Mouse (Mus musculus) embryonic facial prominence, embryonic 13.5 days (tissue): ENCODE measurements around the gene Prcc. TPM values are rescaled to one million over a fixed set of nuclear protein-coding genes. Genes with fewer than 3 reads are reported as not detected.

Experiments used
- ATAC-seq: fragments of 200-750 bp; cut with Nextera tagmentation; 2 replicates; pipeline ENCODE4 v1.8.0; 2017; ENCODE audit warnings: low read depth; ENCODE audit not compliant: insufficient number of reproducible peaks, insufficient read depth, low FRiP score, low TSS enrichment
- H3K27ac ChIP-seq: fragments of 300-500 bp; sonication (generic); 2 replicates; pipeline ENCODE4 v1.5.1; 2015; ENCODE audit warnings: moderate library complexity, mild to moderate bottlenecking, inconsistent platforms
- H3K27me3 ChIP-seq: fragments of 300-500 bp; sonication (generic); 2 replicates; pipeline ENCODE4 v1.6.1; 2015; ENCODE audit warnings: mild to moderate bottlenecking, inconsistent platforms
- H3K36me3 ChIP-seq: fragments of 300-500 bp; sonication (generic); 2 replicates; pipeline ENCODE4 v1.6.1; 2015; ENCODE audit warnings: mild to moderate bottlenecking, inconsistent platforms
- H3K4me1 ChIP-seq: fragments of 300-500 bp; sonication (generic); 2 replicates; pipeline ENCODE4 v1.6.1; 2015; ENCODE audit warnings: inconsistent platforms
- H3K4me2 ChIP-seq: fragments of 300-500 bp; sonication (generic); 2 replicates; pipeline ENCODE4 v1.6.1; 2015; ENCODE audit warnings: moderate library complexity, mild to moderate bottlenecking, inconsistent platforms
- H3K4me3 ChIP-seq: fragments of 300-500 bp; sonication (generic); 2 replicates; pipeline ENCODE4 v1.5.1; 2015; ENCODE audit warnings: mild to moderate bottlenecking, inconsistent platforms
- H3K9ac ChIP-seq: fragments of 300-500 bp; sonication (generic); 2 replicates; pipeline ENCODE4 v1.6.1; 2015; ENCODE audit warnings: mild to moderate bottlenecking, inconsistent platforms
- H3K9me3 ChIP-seq: fragments of 300-500 bp; sonication (generic); 2 replicates; pipeline ENCODE4 v1.6.1; 2016; ENCODE audit warnings: inconsistent platforms
- WGBS: fragments of 180-500 bp; shearing (Covaris S2); methylation state at CpG from one replicate; pipeline ENCODE4 v1.1.7; 2015; ENCODE audit warnings: mixed read lengths; 5-methylcytosine and 5-hydroxymethylcytosine counted together
- polyA plus RNA-seq: library from polyadenylated mRNA; unstranded; fragments of >200 nt; fragmentation: Nextera tagmentation; extraction: Ambion mirVana; gene quantifications from 2 replicates; pipeline ENCODE4 v1.2.1, GENCODE M21; 2015

The Prcc gene
- polyA plus RNA-seq = 14.4 and 17.7 TPM in 2 replicates

DNA sequence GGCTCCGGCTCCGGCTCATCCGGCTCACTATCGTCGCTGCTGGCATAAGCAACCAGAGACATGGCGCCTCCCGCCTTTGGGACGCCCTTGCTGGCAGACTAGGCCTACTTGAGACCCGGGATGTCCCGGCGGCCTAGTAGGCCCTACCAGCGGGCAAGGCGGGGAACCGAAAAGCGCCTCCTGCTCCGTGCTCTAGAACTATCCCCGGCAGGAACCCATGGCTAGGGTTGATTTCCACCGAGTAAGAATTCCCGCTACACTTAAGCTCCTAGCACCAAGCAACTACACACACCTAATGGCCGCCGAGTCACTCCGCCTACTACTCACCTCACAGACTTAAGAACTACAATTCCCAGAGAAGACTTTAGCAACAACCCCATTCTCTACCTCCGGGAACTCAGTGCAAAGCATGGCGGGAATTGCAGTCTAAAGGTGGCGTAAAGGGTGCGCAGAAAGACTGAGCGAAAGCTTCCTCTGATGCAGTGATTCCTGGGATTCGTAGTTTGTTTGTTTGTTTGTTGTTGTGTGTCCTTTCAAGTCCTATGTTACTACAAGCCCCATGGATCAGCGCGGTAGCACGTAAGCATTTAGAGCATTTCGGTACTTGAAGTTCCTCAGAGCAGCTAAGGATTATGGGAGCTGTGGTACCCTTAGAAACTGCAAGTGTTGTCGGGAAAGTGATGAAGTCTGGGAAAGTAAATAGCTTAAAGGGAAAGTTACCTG is at the start of gene Prcc:
TSS of gene Prcc (minus strand) at position 328 of the 723 bp plus-strand sequence.
- Histone ChIP-seq H3K9ac (peak within 1 kb of the TSS; percentile 97), H3K4me1 (peaks cover 22% of the 10 kb centered on the region), H3K27me3 (no peaks in the 10 kb centered on the region), H3K36me3 (peaks cover 7% of the 10 kb centered on the region), H3K4me3 (peak within 1 kb of the TSS; percentile 99), H3K9me3 (no peaks in the 10 kb centered on the region), H3K27ac (peak within 1 kb of the TSS; percentile 90), H3K4me2 (peak within 1 kb of the TSS; percentile 93)
- ATAC-seq = peak; percentile 95
- under 1% methylated on average over 33 of the region's 33 CpGs for WGBS

DNA sequence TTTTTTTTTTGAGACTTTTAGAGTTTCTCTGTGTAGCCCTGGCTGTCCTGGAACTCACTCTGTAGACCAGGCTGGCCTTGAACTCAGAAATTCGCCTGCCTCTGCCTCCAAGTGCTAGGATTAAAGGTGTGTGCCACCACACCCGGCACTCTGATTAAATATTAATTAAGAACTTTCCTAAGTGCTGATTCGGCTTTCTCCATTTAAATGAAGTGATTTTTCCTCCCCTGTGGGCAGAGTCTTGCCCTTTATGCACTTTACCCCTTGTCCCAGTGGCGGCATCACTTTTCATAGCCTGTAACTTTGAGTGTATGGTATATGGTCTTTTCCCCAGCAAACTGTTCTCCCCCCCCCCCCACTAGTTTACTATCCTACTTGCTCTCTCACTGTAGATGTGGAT is 49.8 kb upstream of the Prcc start:
- H3K9ac ChIP-seq = no peak overlapping the region
- ATAC-seq = no peak
- H3K4me2 ChIP-seq = no peak overlapping the region
- peaks cover 32% of the 10 kb centered on the region for H3K4me1 ChIP-seq
- H3K9me3 ChIP-seq = no peaks in the 10 kb centered on the region
- H3K36me3 ChIP-seq = peaks cover 78% of the 10 kb centered on the region
- no peak overlapping the region for H3K4me3 ChIP-seq
- WGBS = 87% methylated on average over 4 of the region's 4 CpGs
- no peaks in the 10 kb centered on the region for H3K27me3 ChIP-seq
- H3K27ac ChIP-seq = no peak overlapping the region

DNA sequence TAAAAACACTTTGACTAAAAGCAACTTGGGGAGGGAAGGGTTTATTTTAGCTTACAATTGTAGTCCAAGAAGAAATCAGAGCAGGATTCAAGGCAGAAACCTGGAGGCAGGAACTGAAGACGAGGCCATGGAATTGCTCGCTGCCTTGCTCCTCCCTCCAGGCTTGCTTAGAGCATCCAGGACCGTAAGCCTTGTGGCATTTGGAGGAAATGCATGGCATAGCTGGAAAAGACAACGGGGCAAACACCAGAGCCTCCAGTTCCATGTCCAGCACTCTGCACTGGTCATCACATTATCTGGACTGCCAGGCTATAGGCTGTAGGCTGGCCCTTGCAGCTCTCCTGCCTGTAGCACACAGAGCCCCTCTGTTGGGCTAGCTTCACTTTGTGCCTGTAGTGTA is 49.1 kb upstream of the Prcc start:
- H3K9ac ChIP-seq = 0 out of 2 replicates have a peak overlapping the region, but pooled peaks have one; percentile 22
- H3K4me3 ChIP-seq = no peak overlapping the region
- H3K4me1 ChIP-seq = peaks cover 32% of the 10 kb centered on the region
- WGBS = 65% methylated on average over 4 of the region's 4 CpGs
- peaks cover 71% of the 10 kb centered on the region for H3K36me3 ChIP-seq
- no peaks in the 10 kb centered on the region for H3K27me3 ChIP-seq
- no peaks in the 10 kb centered on the region for H3K9me3 ChIP-seq
- no peak overlapping the region for H3K4me2 ChIP-seq
- H3K27ac ChIP-seq = no peak overlapping the region
- no peak for ATAC-seq

DNA sequence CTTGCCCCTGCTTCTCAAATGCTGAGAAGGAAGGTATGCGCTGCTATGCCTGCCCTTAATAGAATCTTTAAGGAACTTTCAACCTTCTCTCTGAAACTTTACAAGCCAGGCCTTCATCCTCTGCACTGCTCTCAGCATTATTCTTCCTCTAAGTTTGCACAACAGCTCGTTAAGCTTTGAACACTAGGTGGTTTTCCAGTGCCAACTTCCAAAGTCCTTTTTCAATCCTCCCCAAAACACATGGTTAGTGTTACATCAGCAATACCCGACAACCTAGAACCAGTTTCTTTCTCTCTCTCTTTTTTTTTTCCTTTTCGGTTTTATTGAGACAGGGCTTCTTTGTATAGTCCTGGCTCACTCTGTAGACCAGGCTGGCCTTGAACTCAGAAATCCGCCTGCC is 48.6 kb upstream of the Prcc start:
- 82% methylated on average over 5 of the region's 5 CpGs for WGBS
- peaks cover 36% of the 10 kb centered on the region for H3K4me1 ChIP-seq
- H3K4me2 ChIP-seq = no peak overlapping the region
- peaks cover 66% of the 10 kb centered on the region for H3K36me3 ChIP-seq
- H3K9me3 ChIP-seq = no peaks in the 10 kb centered on the region
- no peak overlapping the region for H3K9ac ChIP-seq
- no peak for ATAC-seq
- no peak overlapping the region for H3K27ac ChIP-seq
- H3K27me3 ChIP-seq = no peaks in the 10 kb centered on the region
- H3K4me3 ChIP-seq = no peak overlapping the region

DNA sequence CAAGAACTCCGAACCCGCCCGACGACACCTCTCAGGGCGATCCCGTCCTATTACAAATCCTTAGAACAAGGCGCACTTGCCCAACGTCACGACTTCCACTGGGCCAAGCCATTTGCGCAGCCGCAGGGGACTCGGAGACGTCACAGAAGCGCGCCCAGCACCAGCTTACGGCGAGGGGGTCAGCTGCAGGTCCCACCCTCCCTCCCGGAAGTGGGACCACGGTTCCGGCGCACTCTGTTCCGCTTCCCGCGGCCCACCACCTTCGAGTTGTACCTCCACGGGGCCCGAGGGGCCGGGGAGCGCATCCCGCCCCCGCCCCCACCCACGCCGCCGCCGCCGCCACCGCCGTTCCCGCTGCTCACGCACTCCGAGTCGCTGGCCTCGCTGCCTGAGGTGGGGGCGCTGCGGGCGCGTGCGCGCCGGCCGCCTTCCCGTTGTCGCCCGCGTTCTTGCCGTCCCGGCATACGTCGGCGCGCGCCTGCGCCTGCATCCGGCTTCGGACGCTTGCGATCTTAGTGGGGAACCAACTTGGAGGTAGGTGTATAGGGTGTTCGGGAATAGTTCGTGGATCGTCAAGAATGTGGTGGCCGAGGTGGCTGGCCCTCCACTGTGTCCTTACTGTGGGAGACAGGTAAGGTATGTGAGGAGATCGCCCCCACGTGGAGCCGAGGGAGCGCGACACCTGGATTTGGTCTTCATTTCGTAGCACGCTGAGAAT is 44.8 kb upstream of the Prcc start, which contains the start of the genes Isg20l2 and Rrnad1:
TSS of gene Isg20l2 (plus strand) at position 237 of the 718 bp plus-strand sequence.
TSS of gene Rrnad1 (minus strand) at position 640 of the 718 bp plus-strand sequence.
- peak within 1 kb of the TSS; percentile 90 for H3K27ac ChIP-seq
- peak within 1 kb of the TSS; percentile 84 for H3K4me2 ChIP-seq
- H3K9ac ChIP-seq = peak within 1 kb of the TSS; percentile 91
- under 1% methylated on average over 64 of the region's 78 CpGs for WGBS
- peaks cover 57% of the 10 kb centered on the region for H3K36me3 ChIP-seq
- H3K9me3 ChIP-seq = no peaks in the 10 kb centered on the region
- H3K4me3 ChIP-seq = peak within 1 kb of the TSS; percentile 95
- peaks cover 32% of the 10 kb centered on the region for H3K4me1 ChIP-seq
- H3K27me3 ChIP-seq = no peaks in the 10 kb centered on the region
- peak; percentile 95 for ATAC-seq

DNA sequence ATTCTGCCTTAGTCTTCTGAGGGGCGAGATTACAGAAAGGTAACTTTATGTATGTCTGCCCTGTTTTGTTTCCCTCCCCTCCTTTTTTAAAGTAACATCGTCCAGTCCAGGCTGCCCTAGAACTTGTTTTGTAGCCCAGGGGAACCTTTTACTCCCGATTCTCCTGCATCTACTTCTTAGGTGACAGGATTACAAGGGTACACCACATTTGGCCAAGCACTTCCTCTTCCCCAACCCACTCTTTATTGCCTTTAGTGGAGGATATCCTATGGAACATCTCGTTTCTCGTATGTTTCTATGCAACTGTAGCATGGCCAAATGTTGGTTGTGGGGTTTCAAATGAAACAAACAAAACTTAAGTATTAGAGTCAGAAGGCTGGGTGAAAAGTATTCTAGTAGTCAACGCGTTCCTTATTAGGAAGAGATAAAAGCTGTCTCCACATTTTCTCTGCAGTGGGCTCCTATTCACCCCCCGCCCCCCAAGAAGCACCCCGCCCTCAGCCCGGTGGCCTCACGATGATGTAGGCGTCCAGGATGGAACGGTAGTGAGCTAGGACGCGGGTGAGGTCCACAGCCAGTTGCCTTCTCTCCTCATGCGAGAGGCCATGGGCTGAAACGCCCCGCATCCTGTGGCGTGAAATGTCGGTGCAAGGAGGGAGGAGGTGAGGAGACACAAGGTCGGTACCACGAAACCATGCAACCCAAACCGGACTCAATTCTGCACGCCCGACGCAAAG is 44.1 kb upstream of the Prcc start:
- Histone ChIP-seq H3K4me1 (peaks cover 32% of the 10 kb centered on the region), H3K4me2 (peak overlapping the region; percentile 84), H3K36me3 (peaks cover 58% of the 10 kb centered on the region), H3K9me3 (no peaks in the 10 kb centered on the region), H3K4me3 (peak overlapping the region; percentile 95), H3K9ac (peak overlapping the region; percentile 91), H3K27ac (peak overlapping the region; percentile 90), H3K27me3 (no peaks in the 10 kb centered on the region)
- peak; percentile 13; the same call in 1 of the 2 replicates for ATAC-seq
- 5% methylated on average over 26 of the region's 26 CpGs for WGBS

DNA sequence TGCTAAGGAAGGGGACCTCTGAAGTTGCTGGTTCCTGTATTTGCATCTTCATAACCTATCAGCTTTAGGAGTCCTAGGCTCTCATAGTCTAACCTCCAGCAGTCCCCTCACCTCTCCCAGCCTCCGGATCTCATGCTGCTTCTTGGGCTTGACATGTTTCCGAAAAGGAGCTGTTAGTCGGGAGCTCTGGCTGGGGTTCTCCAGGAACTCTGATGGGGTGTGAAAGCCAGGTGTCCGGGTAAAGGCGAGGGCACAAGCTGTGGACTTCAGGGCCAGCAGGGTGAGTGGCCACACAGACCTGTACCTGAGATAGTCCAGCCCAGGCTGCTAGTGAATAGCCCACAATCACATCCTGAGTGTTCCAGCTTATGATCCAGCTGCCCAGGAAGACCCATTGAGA is 42.0 kb upstream of the Prcc start:
- 95% methylated on average over 5 of the region's 5 CpGs for WGBS
- Histone ChIP-seq H3K4me2 (no peak overlapping the region), H3K27ac (no peak overlapping the region), H3K9ac (no peak overlapping the region), H3K4me1 (peaks cover 23% of the 10 kb centered on the region), H3K27me3 (no peaks in the 10 kb centered on the region), H3K9me3 (no peaks in the 10 kb centered on the region), H3K4me3 (no peak overlapping the region), H3K36me3 (peaks cover 62% of the 10 kb centered on the region)
- no peak for ATAC-seq

DNA sequence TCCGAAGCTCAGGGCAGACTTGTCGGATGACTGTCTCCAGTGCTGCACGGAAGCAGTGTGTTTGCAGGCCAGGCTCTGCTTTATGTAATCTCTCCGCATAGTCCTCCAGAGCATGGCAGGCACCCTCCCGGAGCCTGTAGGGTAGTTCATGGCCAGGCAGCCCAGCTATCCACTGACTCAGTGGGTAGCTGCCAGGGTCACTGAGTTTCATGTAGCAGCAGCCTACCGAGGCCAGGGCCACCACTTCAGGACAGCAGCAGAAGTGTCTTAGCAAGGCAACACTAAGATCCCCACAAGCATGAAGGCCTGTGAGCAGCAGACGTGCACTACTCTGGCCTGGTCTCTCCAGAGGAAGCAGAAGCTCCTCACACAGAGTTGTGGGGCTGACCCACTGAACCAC is 39.6 kb upstream of the Prcc start:
- H3K27me3 ChIP-seq = no peaks in the 10 kb centered on the region
- no peaks in the 10 kb centered on the region for H3K9me3 ChIP-seq
- WGBS = 90% methylated on average over 7 of the region's 7 CpGs
- H3K9ac ChIP-seq = no peak overlapping the region
- H3K36me3 ChIP-seq = peaks cover 58% of the 10 kb centered on the region
- H3K4me2 ChIP-seq = no peak overlapping the region
- peaks cover 13% of the 10 kb centered on the region for H3K4me1 ChIP-seq
- H3K4me3 ChIP-seq = no peak overlapping the region
- no peak overlapping the region for H3K27ac ChIP-seq
- ATAC-seq = no peak

DNA sequence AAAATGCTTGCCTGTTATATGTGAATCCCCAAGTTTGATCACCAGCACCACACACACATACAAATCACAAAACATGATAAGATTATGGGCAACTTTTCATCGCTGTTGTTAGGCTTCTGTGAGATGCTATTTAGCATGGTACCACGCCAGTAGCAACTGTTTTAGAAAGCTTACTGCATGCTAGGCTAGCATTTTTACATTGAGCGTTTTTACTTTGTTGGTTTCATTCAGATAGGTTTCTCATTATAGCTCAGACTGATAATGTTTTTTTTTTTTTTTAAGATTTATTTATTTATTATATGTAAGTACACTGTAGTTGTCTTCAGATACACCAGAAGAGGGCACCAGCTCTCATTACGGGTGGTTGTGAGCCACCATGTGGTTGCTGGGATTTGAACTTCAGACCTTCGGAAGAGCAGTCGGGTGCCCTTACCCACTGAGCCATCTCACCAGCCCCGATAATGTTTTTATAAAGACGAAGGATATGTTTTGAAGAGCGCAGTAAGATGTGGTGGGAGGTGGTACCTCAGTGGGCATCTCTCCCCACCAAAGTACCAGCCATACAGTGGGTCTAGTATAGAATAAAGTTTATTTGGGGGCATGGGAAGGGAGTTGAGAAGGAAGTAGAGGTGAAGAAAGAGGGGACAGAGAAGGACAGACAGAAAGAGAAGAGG is 35.0 kb upstream of the Prcc start:
- Histone ChIP-seq H3K9ac (peak overlapping the region; percentile 83), H3K9me3 (no peaks in the 10 kb centered on the region), H3K4me3 (peak overlapping the region; percentile 68), H3K27me3 (no peaks in the 10 kb centered on the region), H3K36me3 (peaks cover 61% of the 10 kb centered on the region), H3K4me2 (peak overlapping the region; percentile 82), H3K4me1 (peaks cover 14% of the 10 kb centered on the region), H3K27ac (peak overlapping the region; percentile 86; the same call in 1 of the 2 replicates)
- no peak for ATAC-seq
- 67% methylated on average over 9 of the region's 9 CpGs for WGBS

DNA sequence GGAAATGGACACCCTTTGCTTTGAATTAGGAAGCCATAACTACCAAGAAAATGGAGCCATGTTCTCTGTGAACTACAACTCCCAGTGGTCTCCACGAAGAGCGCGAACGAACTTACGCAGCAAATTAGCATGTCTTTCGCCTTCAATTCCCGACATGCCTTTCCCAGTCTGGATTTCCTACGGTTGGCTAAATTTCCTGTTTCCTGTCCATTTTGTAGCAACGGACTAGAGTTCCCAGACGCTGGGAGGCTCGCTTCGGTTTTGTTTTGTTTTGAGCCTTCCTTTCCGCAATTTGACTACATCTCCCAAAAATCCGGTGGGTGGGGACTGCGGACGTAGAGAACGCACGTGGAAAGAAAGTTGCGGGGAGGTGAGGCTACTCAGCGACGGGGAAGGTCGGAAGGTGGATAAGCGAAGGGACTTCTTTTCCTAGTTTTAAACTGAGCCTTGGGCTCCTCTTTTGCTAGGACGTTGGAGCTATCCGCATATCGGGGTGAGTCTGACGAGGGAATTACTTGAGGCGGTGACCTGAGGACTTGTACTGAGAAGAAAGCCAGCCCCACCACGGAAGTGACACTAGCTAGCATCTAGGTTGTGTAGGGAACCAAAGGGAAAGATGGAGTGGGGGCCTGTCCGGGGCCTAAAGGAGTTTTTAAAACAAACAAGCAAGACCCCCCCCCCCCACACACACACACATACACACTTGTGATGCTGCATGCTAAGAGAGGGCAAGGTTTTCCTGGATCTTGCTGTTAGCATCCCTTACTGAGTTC is 34.1 kb upstream of the Prcc start, which contains the start of gene Mrpl24:
TSS of gene Mrpl24 (plus strand) at position 171 of the 773 bp plus-strand sequence.
- Histone ChIP-seq H3K4me3 (peak within 1 kb of the TSS; percentile 68), H3K36me3 (peaks cover 61% of the 10 kb centered on the region), H3K27ac (peak within 1 kb of the TSS; percentile 86), H3K9ac (peak within 1 kb of the TSS; percentile 83), H3K4me2 (peak within 1 kb of the TSS; percentile 82), H3K27me3 (no peaks in the 10 kb centered on the region), H3K4me1 (peaks cover 14% of the 10 kb centered on the region), H3K9me3 (no peaks in the 10 kb centered on the region)
- peak; percentile 70 for ATAC-seq
- under 1% methylated on average over 30 of the region's 30 CpGs for WGBS
